Mouse (Mus musculus): ENCODE results near the gene Ccnk. TPM values are rescaled to one million over a fixed set of nuclear protein-coding genes. Genes with fewer than 3 reads are reported as not detected.

The Ccnk gene
- polyA plus RNA-seq, 1 experiment from 2014 or later: 3.7 TPM

- Histone ChIP-seq H3K9ac (no peak overlapping the region), H3K4me3 (no peak overlapping the region), H3K36me3 (peaks cover 100% of the 10 kb centered on the region), H3K4me1 (replicated peaks) (no peaks in the 10 kb centered on the region), H3K9me3 (no peaks in the 10 kb centered on the region), H3K27ac (replicated peaks) (no peak overlapping the region), H3K27me3 (no peaks in the 10 kb centered on the region), H3K4me2 (no peak overlapping the region)
- no peak for ATAC-seq (ENCODE audit: low read depth)
- 82% methylated on average over 4 of the region's 4 CpGs for WGBS
Measured at GRCm38 (mm10) chr12:108198447-108198846, 19.1 kb downstream of the Ccnk start.

GRCm38 (mm10) chr12:108200094-108200493 is 20.7 kb downstream of the Ccnk start:
- WGBS: 93% methylated on average over 1 of the region's 1 CpGs
- Histone ChIP-seq H3K9me3 (no peaks in the 10 kb centered on the region), H3K4me2 (no peak overlapping the region), H3K4me3 (no peak overlapping the region), H3K9ac (no peak overlapping the region), H3K27me3 (no peaks in the 10 kb centered on the region), H3K27ac (replicated peaks) (no peak overlapping the region), H3K4me1 (replicated peaks) (no peaks in the 10 kb centered on the region), H3K36me3 (peaks cover 99% of the 10 kb centered on the region)
- ATAC-seq (ENCODE audit: low read depth): no peak

GRCm38 (mm10) chr12:108203895-108204294 is 24.5 kb downstream of the Ccnk start:
- H3K4me1 ChIP-seq (replicated peaks): peaks cover 11% of the 10 kb centered on the region; the same call in 1 of the 2 replicates
- H3K4me3 ChIP-seq: no peak overlapping the region
- WGBS: 69% methylated on average over 8 of the region's 8 CpGs
- no peaks in the 10 kb centered on the region for H3K27me3 ChIP-seq
- no peaks in the 10 kb centered on the region for H3K9me3 ChIP-seq
- peaks cover 83% of the 10 kb centered on the region for H3K36me3 ChIP-seq
- H3K4me2 ChIP-seq: no peak overlapping the region
- ATAC-seq (ENCODE audit: low read depth): no peak
- H3K27ac ChIP-seq (replicated peaks): no peak overlapping the region
- H3K9ac ChIP-seq: no peak overlapping the region

GRCm38 (mm10) chr12:108204978-108205377 is 25.6 kb downstream of the Ccnk start:
- Histone ChIP-seq H3K4me1 (replicated peaks) (peaks cover 22% of the 10 kb centered on the region), H3K4me3 (no peak overlapping the region), H3K9ac (no peak overlapping the region), H3K9me3 (no peaks in the 10 kb centered on the region), H3K36me3 (peaks cover 72% of the 10 kb centered on the region), H3K4me2 (no peak overlapping the region), H3K27ac (replicated peaks) (no peak overlapping the region), H3K27me3 (no peaks in the 10 kb centered on the region)
- 69% methylated on average over 12 of the region's 12 CpGs for WGBS
- ATAC-seq (ENCODE audit: low read depth): no peak

- no peaks in the 10 kb centered on the region for H3K27me3 ChIP-seq
- H3K4me2 ChIP-seq: no peak overlapping the region
- no peak overlapping the region for H3K27ac ChIP-seq (replicated peaks)
- H3K9me3 ChIP-seq: no peaks in the 10 kb centered on the region
- H3K36me3 ChIP-seq: peaks cover 55% of the 10 kb centered on the region
- peak; percentile 58 for ATAC-seq (ENCODE audit: low read depth)
- no peak overlapping the region for H3K4me3 ChIP-seq
- 11% methylated on average over 5 of the region's 5 CpGs for WGBS
- no peak overlapping the region for H3K9ac ChIP-seq
- peaks cover 36% of the 10 kb centered on the region for H3K4me1 ChIP-seq (replicated peaks)
Measured at GRCm38 (mm10) chr12:108206641-108207040, 27.3 kb downstream of the Ccnk start.

- 0 out of 2 replicates have a peak overlapping the region, but pooled peaks have one; percentile 17 for H3K9ac ChIP-seq
- H3K4me1 ChIP-seq (replicated peaks): peaks cover 52% of the 10 kb centered on the region
- H3K36me3 ChIP-seq: peaks cover 40% of the 10 kb centered on the region
- 0 out of 2 replicates have a peak overlapping the region, but pooled peaks have one; percentile 38 for H3K27ac ChIP-seq (replicated peaks)
- no peak for ATAC-seq (ENCODE audit: low read depth)
- H3K4me3 ChIP-seq: no peak overlapping the region
- no peak overlapping the region for H3K4me2 ChIP-seq
- no peaks in the 10 kb centered on the region for H3K9me3 ChIP-seq
- H3K27me3 ChIP-seq: no peaks in the 10 kb centered on the region
- WGBS: 94% methylated on average over 9 of the region's 9 CpGs
Measured at GRCm38 (mm10) chr12:108208216-108208615, 28.8 kb downstream of the Ccnk start.

GRCm38 (mm10) chr12:108208726-108209438 is 29.5 kb downstream of the Ccnk start:
- whole genome bisulfite sequencing: 29% methylated on average over 13 of the region's 13 CpGs
- H3K9me3 ChIP-seq: no peaks in the 10 kb centered on the region
- ATAC-seq (ENCODE audit: low read depth): 0 out of 2 replicates have a peak, but pooled peaks have one; percentile 1
- 0 out of 2 replicates have a peak overlapping the region, but pooled peaks have one; percentile 22 for H3K9ac ChIP-seq
- peak overlapping the region; percentile 38; the same call in 1 of the 2 replicates for H3K27ac ChIP-seq (replicated peaks)
- H3K27me3 ChIP-seq: no peaks in the 10 kb centered on the region
- H3K4me1 ChIP-seq (replicated peaks): peaks cover 59% of the 10 kb centered on the region
- no peak overlapping the region for H3K4me2 ChIP-seq
- peaks cover 34% of the 10 kb centered on the region for H3K36me3 ChIP-seq
- H3K4me3 ChIP-seq: no peak overlapping the region

- Histone ChIP-seq H3K4me3 (no peak overlapping the region), H3K9ac (0 out of 2 replicates have a peak overlapping the region, but pooled peaks have one; percentile 50), H3K36me3 (peaks cover 16% of the 10 kb centered on the region), H3K27me3 (no peaks in the 10 kb centered on the region), H3K4me2 (no peak overlapping the region), H3K27ac (replicated peaks) (0 out of 2 replicates have a peak overlapping the region, but pooled peaks have one; percentile 84), H3K9me3 (no peaks in the 10 kb centered on the region), H3K4me1 (replicated peaks) (peaks cover 75% of the 10 kb centered on the region)
- no peak for ATAC-seq (ENCODE audit: low read depth)
- 93% methylated on average over 15 of the region's 15 CpGs for WGBS
Measured at GRCm38 (mm10) chr12:108210623-108211022, 31.2 kb downstream of the Ccnk start.

GRCm38 (mm10) chr12:108212071-108212470 is 32.7 kb downstream of the Ccnk start:
- WGBS: 20% methylated on average over 5 of the region's 5 CpGs
- Histone ChIP-seq H3K27me3 (no peaks in the 10 kb centered on the region), H3K27ac (replicated peaks) (peak overlapping the region; percentile 84), H3K9ac (peak overlapping the region; percentile 50), H3K9me3 (no peaks in the 10 kb centered on the region), H3K4me2 (no peak overlapping the region), H3K36me3 (peaks cover 6% of the 10 kb centered on the region; the same call in 1 of the 2 replicates), H3K4me3 (no peak overlapping the region), H3K4me1 (replicated peaks) (peaks cover 83% of the 10 kb centered on the region)
- no peak for ATAC-seq (ENCODE audit: low read depth)

- H3K4me1 ChIP-seq (replicated peaks): peaks cover 84% of the 10 kb centered on the region
- H3K36me3 ChIP-seq: peaks cover 2% of the 10 kb centered on the region; the same call in 1 of the 2 replicates
- H3K9ac ChIP-seq: peak overlapping the region; percentile 50
- no peaks in the 10 kb centered on the region for H3K9me3 ChIP-seq
- no peak for ATAC-seq (ENCODE audit: low read depth)
- no peak overlapping the region for H3K4me3 ChIP-seq
- 71% methylated on average over 6 of the region's 6 CpGs for WGBS
- no peaks in the 10 kb centered on the region for H3K27me3 ChIP-seq
- H3K27ac ChIP-seq (replicated peaks): peak overlapping the region; percentile 84
- H3K4me2 ChIP-seq: no peak overlapping the region
Measured at GRCm38 (mm10) chr12:108212476-108212875, 33.1 kb downstream of the Ccnk start.

GRCm38 (mm10) chr12:108213090-108214041 is 34.0 kb downstream of the Ccnk start:
- WGBS: 34% methylated on average over 18 of the region's 18 CpGs
- no peak for ATAC-seq (ENCODE audit: low read depth)

GRCm38 (mm10) chr12:108215090-108215489 is 35.7 kb downstream of the Ccnk start:
- no peak for ATAC-seq (ENCODE audit: low read depth)
- no peaks in the 10 kb centered on the region for H3K36me3 ChIP-seq
- WGBS: 60% methylated on average over 8 of the region's 8 CpGs
- H3K9ac ChIP-seq: 0 out of 2 replicates have a peak overlapping the region, but pooled peaks have one; percentile 26
- no peak overlapping the region for H3K4me2 ChIP-seq
- no peaks in the 10 kb centered on the region for H3K9me3 ChIP-seq
- no peak overlapping the region; the same call in 1 of the 2 replicates for H3K27ac ChIP-seq (replicated peaks)
- H3K4me1 ChIP-seq (replicated peaks): peaks cover 94% of the 10 kb centered on the region
- H3K4me3 ChIP-seq: no peak overlapping the region
- no peaks in the 10 kb centered on the region for H3K27me3 ChIP-seq

More at GRCm38 (mm10) chr12:108213090-108214041, 34.0 kb downstream of the Ccnk start:
- Histone ChIP-seq H3K9me3 (no peaks in the 10 kb centered on the region), H3K4me3 (no peak overlapping the region), H3K4me2 (no peak overlapping the region), H3K9ac (peak overlapping the region; percentile 54), H3K4me1 (replicated peaks) (peaks cover 93% of the 10 kb centered on the region), H3K36me3 (no peaks in the 10 kb centered on the region), H3K27ac (replicated peaks) (peak overlapping the region; percentile 84), H3K27me3 (no peaks in the 10 kb centered on the region)

All from neural tube, embryonic 13.5 days (tissue).